Mouse (Mus musculus) layer of hippocampus, adult 2 months (tissue): Measurements from ENCODE around the gene Gdpd5. TPM values are rescaled to one million over a fixed set of nuclear protein-coding genes. Genes with fewer than 3 reads are reported as not detected.

Source experiments
- DNase-seq, 2 experiments: peaks; one replicate each; pipeline ENCODE4 v3.0.0; 2022; ENCODE audit warnings: low spot score in 2 of 2
- H3K27ac ChIP-seq: fragments of 200-600 bp; 2 replicates; pipeline ENCODE4 v1.8.1; 2022
- H3K4me3 ChIP-seq: fragments of 200-600 bp; 2 replicates; pipeline ENCODE4 v1.8.1; 2022; ENCODE audit warnings: mild to moderate bottlenecking
- CTCF ChIP-seq: fragments of 200-600 bp; conservative IDR thresholded peaks from 2 replicates; pipeline ENCODE4 v1.8.1; 2022; ENCODE audit warnings: antibody characterized with exemption, mild to moderate bottlenecking, moderate library complexity
- total RNA-seq, 2 experiments: library from RNA; stranded (reverse); gene quantifications; 2 replicates each; pipeline ENCODE4 v1.2.3; 2021

Gdpd5 gene
- total RNA-seq, 2 experiments from 2014 or later: 20.8 to 24.3 TPM

DNA sequence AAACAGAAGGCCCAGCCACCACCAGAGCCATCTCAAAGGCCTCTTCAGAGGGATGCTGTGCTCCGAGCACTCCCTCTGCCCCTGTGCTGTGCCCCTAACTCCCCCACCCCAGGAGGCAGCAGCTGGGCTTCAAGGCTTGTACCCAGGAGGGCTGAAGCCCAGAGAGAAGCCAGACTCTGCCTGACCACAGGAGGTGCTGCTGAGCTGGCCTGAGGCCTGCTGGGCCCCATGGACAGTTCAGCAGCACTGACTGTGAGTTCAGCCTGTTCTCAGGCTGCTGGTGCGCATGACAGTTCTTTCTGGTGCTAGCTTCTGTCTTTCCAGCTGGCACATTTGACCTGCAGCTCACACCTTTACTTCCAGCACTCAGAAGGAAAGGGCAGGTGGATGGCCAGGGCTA is 64.6 kb downstream of the Gdpd5 start:
- peak; percentile 65 for TF ChIP-seq CTCF
- no peak overlapping the region for H3K4me3 ChIP-seq
- no peak for DNase-seq
- H3K27ac ChIP-seq: no peak overlapping the region

DNA sequence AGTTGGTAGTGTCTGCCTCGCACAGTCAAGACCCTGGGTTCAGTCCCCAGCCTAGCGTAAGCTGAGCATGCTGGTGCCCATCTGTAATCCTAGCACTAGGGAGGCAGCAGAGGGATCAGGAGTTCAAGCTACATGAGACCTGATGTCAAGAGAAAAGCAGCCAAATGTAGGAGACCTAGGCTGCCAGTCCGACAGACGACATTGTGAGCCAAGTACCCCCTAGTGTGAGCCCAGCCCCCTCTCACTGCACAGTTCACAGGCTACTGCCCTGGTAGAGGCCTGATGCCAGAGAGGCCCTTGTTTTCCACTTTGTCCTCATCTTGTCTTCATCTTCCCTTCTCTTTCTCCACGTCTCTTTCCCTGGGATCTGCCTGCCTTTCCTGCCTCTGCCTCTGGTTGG is 66.1 kb downstream of the Gdpd5 start:
- H3K4me3 ChIP-seq: no peak overlapping the region
- no peak for TF ChIP-seq CTCF
- no peak overlapping the region for H3K27ac ChIP-seq
- DNase-seq: no peak

- TF ChIP-seq CTCF: no peak
- no peak overlapping the region for H3K4me3 ChIP-seq
- peak overlapping the region; percentile 72; the same call in 1 of the 2 replicates for H3K27ac ChIP-seq
- no peak for DNase-seq
Observed at GRCm38 (mm10) chr7:99448619-99449018, 67.4 kb downstream of the Gdpd5 start.

GRCm38 (mm10) chr7:99449063-99449462 is 67.8 kb downstream of the Gdpd5 start:
- H3K27ac ChIP-seq: peak overlapping the region; percentile 72
- H3K4me3 ChIP-seq: no peak overlapping the region
- no peak for TF ChIP-seq CTCF
- DNase-seq: no peak

DNA sequence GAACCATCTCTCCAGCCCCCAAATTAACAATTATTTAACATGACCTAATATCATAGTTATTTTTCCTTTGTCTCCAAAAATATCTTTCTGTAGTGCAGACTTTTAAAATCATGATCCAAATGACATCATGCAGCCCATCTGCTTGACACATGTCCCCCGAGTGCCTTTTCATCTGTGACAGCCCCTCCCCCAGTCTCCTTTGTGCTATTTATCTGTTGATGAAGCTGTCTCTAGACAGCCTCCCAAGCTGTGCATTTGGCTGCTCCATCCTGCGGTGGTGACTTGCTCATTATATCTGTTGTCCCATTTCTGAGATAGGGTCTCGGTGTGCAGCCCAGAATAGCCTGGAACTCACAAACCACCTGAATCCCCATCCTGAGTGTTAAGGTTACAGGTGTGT is 68.5 kb downstream of the Gdpd5 start:
- Histone ChIP-seq H3K27ac (peak overlapping the region; percentile 77), H3K4me3 (no peak overlapping the region; the same call in 1 of the 2 replicates)
- no peak for TF ChIP-seq CTCF
- peak; percentile 63 to 80 for DNase-seq

- Histone ChIP-seq H3K4me3 (no peak overlapping the region), H3K27ac (no peak overlapping the region)
- TF ChIP-seq CTCF: peak; percentile 90
- peak; percentile 76 to 85 for DNase-seq
Observed at GRCm38 (mm10) chr7:99450703-99451102, 69.5 kb downstream of the Gdpd5 start.

GRCm38 (mm10) chr7:99452859-99453258 is 71.6 kb downstream of the Gdpd5 start:
- TF ChIP-seq CTCF: no peak
- H3K4me3 ChIP-seq: no peak overlapping the region
- H3K27ac ChIP-seq: no peak overlapping the region
- DNase-seq: no peak

- no peak overlapping the region for H3K27ac ChIP-seq
- no peak for TF ChIP-seq CTCF
- no peak overlapping the region for H3K4me3 ChIP-seq
- DNase-seq: no peak
Observed at GRCm38 (mm10) chr7:99454044-99454443, 72.8 kb downstream of the Gdpd5 start.

- no peak overlapping the region for H3K4me3 ChIP-seq
- DNase-seq: no peak
- no peak for TF ChIP-seq CTCF
- H3K27ac ChIP-seq: peak overlapping the region; percentile 58; the same call in 1 of the 2 replicates
Observed at GRCm38 (mm10) chr7:99458849-99459248, 77.6 kb downstream of the Gdpd5 start.

DNA sequence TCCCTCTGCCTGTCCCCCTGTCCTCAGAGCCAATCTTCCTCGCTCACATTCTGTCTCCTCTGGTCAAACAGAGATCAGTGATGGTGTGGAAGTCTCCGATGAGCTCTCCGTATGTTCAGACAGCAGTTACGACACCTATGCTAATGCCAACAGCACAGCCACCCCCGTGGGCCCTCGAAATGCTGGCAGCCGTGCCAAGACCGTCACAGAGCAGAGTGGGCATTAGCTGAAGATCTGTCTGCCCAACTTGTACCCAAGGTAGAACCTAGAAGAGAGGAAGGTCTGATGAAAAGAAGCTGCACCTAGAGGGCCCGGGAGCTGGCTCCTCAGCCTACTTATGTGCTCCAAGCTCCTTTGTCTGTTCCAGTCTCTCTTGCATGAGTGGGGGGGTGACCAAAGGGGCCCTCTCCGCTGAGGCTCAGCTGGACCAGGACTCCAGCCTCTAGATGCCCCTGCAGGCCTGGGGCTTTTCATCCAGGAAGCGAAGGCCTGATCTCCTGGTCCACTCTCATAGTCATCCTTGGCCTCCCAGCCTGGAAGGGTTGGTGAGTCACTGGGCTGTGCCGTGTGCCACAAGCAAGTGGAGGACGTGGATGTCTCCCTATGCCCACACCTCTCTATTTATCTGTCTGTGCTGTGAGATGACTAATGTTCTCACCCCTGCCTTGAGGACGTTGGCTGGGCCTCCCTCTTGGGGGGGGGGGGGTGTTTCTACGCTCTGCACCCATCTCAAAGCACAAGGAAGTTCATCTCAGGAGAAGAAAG is 78.9 kb downstream of the Gdpd5 start:
- no peak for DNase-seq
- Histone ChIP-seq H3K4me3 (no peak overlapping the region), H3K27ac (peak overlapping the region; percentile 58; the same call in 1 of the 2 replicates)
- TF ChIP-seq CTCF: no peak

DNA sequence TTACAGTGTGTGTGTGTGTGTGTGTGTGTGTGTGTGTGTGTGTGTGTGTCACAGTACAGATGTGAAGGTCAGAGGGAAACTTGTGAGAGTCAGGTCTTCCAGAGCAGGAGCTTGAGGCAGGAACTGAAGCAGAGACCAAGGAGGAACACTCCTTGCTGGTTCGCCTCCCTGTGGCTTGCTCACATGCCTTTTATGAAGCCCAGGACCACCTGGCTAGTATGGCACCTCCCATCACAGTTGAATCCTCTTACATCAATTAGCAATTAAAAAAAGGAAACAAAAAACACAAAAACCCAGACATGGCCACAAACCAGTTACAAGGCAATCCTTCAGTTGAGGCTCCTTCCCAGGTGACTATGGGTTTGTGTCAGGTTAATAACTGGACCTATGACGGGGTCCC is 81.9 kb downstream of the Gdpd5 start:
- Histone ChIP-seq H3K4me3 (no peak overlapping the region), H3K27ac (no peak overlapping the region)
- DNase-seq: no peak
- no peak for TF ChIP-seq CTCF

DNA sequence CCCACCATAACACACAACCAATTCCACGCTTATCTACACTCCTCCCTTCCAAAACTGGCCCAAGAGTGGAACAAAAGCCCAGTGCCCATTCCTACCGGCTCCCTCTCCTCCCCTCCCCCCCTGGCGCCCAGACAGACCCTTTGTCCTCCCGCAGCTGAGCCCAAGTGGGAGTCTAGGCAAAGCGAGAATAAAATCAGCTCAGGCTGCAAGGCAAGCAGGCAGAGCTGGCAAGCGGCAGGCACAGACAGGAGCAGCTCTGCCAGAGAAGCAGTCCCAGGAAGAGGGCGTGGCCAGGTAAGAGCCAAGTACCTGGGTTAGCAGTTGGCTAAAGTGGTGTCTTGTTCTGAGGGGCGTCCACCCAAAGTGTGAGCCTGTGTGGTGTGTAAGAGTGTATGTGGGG is 84.6 kb downstream of the Gdpd5 start, which contains the start of gene Klhl35:
Gene Klhl35, plus strand, starts transcription at position 194 of the 400 bp plus-strand sequence.
- no peak for TF ChIP-seq CTCF
- no peak for DNase-seq
- H3K27ac ChIP-seq: no peak within 1 kb of the TSS
- H3K4me3 ChIP-seq: no peak within 1 kb of the TSS

- peak overlapping the region; percentile 93 for H3K27ac ChIP-seq
- DNase-seq: no peak
- peak overlapping the region; percentile 56 for H3K4me3 ChIP-seq
- TF ChIP-seq CTCF: no peak
Observed at GRCm38 (mm10) chr7:99467916-99468282, 86.7 kb downstream of the Gdpd5 start.

DNA sequence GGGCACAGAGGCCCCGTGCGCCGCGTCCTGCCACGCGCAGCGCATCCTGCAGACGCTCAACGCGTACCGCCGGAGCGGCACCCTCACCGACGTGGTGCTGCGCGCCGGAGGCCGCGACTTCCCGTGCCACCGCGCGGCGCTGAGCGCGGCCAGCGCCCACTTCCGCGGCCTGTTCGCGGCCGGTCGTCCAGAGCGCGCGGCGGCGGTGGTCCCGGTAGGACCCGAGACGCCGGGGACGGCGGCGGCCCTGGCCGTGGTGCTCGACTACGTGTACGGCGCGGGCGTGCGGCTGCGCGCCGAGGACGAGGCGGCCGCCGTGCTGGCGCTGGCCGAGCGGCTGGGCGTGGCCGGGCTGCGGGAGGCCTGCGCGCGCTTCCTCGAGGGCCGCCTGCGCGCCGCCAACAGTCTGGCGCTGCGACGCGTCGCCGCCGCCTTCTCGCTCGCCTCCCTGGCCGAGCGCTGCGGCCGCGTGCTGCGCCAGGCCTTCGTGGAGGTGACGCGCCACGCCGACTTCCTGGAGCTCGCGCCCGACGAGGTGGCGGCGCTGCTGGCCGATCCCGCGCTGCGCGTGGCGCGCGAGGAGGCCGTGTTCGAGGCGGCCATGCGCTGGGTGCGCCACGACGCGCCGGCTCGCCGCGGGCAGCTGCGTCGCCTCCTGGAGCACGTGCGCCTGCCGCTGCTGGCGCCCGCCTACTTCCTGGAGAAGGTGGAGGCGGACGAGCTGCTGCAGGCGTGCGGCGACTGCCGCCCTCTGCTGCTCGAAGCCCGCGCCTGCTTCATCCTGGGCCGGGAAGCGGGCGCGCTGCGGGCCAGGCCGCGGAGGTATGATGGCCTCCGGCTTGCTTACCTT is 87.3 kb downstream of the Gdpd5 start:
- DNase-seq: peak; percentile 70 to 74
- Histone ChIP-seq H3K27ac (peak overlapping the region; percentile 93), H3K4me3 (peak overlapping the region; percentile 56)
- TF ChIP-seq CTCF: peak; percentile 71
